Mouse (Mus musculus) forebrain, embryonic 11.5 days (tissue): ENCODE measurements around the gene Polr2c. TPM values are rescaled to one million over a fixed set of nuclear protein-coding genes. Genes with fewer than 3 reads are reported as not detected.

Experiments
- ATAC-seq: fragments of 200-750 bp; cut with Nextera tagmentation; replicated peaks from 2 replicates; pipeline ENCODE4 v1.8.0; 2017; ENCODE audit warnings: moderate TSS enrichment; ENCODE audit not compliant: low FRiP score
- DNase-seq: peaks from one replicate; pipeline ENCODE4 v3.0.0-alpha.2; 2017; ENCODE audit warnings: low spot score
- H3K27ac ChIP-seq: fragments of 300-500 bp; sonication (generic); 2 replicates; pipeline ENCODE4 v1.5.1; 2014; ENCODE audit warnings: low read depth, low read length
- H3K27me3 ChIP-seq: fragments of 300-500 bp; sonication (generic); 2 replicates; pipeline ENCODE4 v1.6.1; 2014; ENCODE audit warnings: mild to moderate bottlenecking, low read length, mixed read lengths; ENCODE audit not compliant: control insufficient read depth, insufficient read depth
- H3K36me3 ChIP-seq: fragments of 300-500 bp; sonication (generic); 2 replicates; pipeline ENCODE4 v1.6.1; 2014; ENCODE audit warnings: mild to moderate bottlenecking, low read length, moderate library complexity, mixed read lengths; ENCODE audit not compliant: control insufficient read depth, insufficient read depth
- H3K4me1 ChIP-seq: fragments of 300-500 bp; sonication (generic); replicated peaks from 2 replicates; pipeline ENCODE4 v1.6.1; 2014; ENCODE audit warnings: low read length, mixed read lengths; ENCODE audit not compliant: control insufficient read depth, insufficient read depth
- H3K4me2 ChIP-seq: fragments of 300-500 bp; sonication (generic); 2 replicates; pipeline ENCODE4 v1.6.1; 2014; ENCODE audit warnings: low read depth, mild to moderate bottlenecking, low read length, moderate library complexity, mixed read lengths; ENCODE audit not compliant: severe bottlenecking
- H3K4me3 ChIP-seq: fragments of 300-500 bp; sonication (generic); 2 replicates; pipeline ENCODE4 v1.5.1; 2014; ENCODE audit warnings: low read depth, low read length
- H3K9ac ChIP-seq: fragments of 300-500 bp; sonication (generic); 2 replicates; pipeline ENCODE4 v1.6.1; 2014; ENCODE audit warnings: low read length
- H3K9me3 ChIP-seq: fragments of 300-500 bp; sonication (generic); 2 replicates; pipeline ENCODE4 v1.6.1; 2016; ENCODE audit warnings: low read length, mixed read lengths; ENCODE audit not compliant: control insufficient read depth
- WGBS: fragments of 180-500 bp; shearing (Covaris S2); extraction: QIAGEN DNeasy Blood & Tissue Kit; methylation state at CpG from one replicate; pipeline ENCODE4 v1.1.7; 2014; 5-methylcytosine and 5-hydroxymethylcytosine counted together
- polyA plus RNA-seq: library from polyadenylated mRNA; unstranded; fragments of >200 nt; fragmentation: Nextera tagmentation; extraction: Ambion mirVana; gene quantifications from 2 replicates; pipeline ENCODE4 v1.2.1, GENCODE M21; 2014

Gene Polr2c
- polyA plus RNA-seq, 1 experiment from 2014 or later = 156 TPM

GRCm38 (mm10) chr8:94904450-94905175 lies 47.4 kb downstream of the Polr2c start:
- no peak for ATAC-seq

GRCm38 (mm10) chr8:94907591-94908300 lies 50.5 kb downstream of the Polr2c start:
- no peak overlapping the region for H3K9ac ChIP-seq
- WGBS = 92% methylated on average over 18 of the region's 18 CpGs
- no peak overlapping the region for H3K27ac ChIP-seq
- no peak for DNase-seq
- no peak overlapping the region for H3K4me2 ChIP-seq
- H3K9me3 ChIP-seq = no peaks in the 10 kb centered on the region
- H3K36me3 ChIP-seq = no peaks in the 10 kb centered on the region
- H3K4me3 ChIP-seq = no peak overlapping the region
- 0 out of 2 replicates have a peak, but pooled peaks cover under 1% of the 10 kb centered on the region for H3K4me1 ChIP-seq
- no peak for ATAC-seq
- peaks cover 8% of the 10 kb centered on the region for H3K27me3 ChIP-seq

More at GRCm38 (mm10) chr8:94904450-94905175, 47.4 kb downstream of the Polr2c start:
- peaks cover 5% of the 10 kb centered on the region; the same call in 1 of the 2 replicates for H3K4me1 ChIP-seq
- H3K36me3 ChIP-seq = no peaks in the 10 kb centered on the region
- H3K4me3 ChIP-seq = no peak overlapping the region
- no peak for DNase-seq
- H3K9ac ChIP-seq = no peak overlapping the region
- 84% methylated on average over 12 of the region's 12 CpGs for WGBS
- no peak overlapping the region for H3K4me2 ChIP-seq
- no peak overlapping the region for H3K27ac ChIP-seq
- no peaks in the 10 kb centered on the region for H3K27me3 ChIP-seq
- no peaks in the 10 kb centered on the region for H3K9me3 ChIP-seq

- no peak overlapping the region for H3K9ac ChIP-seq
- peaks cover 8% of the 10 kb centered on the region; the same call in 1 of the 2 replicates for H3K4me1 ChIP-seq
- H3K27me3 ChIP-seq = peaks cover 19% of the 10 kb centered on the region
- H3K4me2 ChIP-seq = no peak overlapping the region
- WGBS = 13% methylated on average over 4 of the region's 4 CpGs
- H3K27ac ChIP-seq = no peak overlapping the region
- H3K9me3 ChIP-seq = no peaks in the 10 kb centered on the region
- no peak overlapping the region for H3K4me3 ChIP-seq
- ATAC-seq = no peak
- DNase-seq = peak; percentile 88
- H3K36me3 ChIP-seq = no peaks in the 10 kb centered on the region
Measured at GRCm38 (mm10) chr8:94908847-94909246, 51.6 kb downstream of the Polr2c start.

- no peaks in the 10 kb centered on the region for H3K36me3 ChIP-seq
- peaks cover 12% of the 10 kb centered on the region; the same call in 1 of the 2 replicates for H3K4me1 ChIP-seq
- H3K27me3 ChIP-seq = peaks cover 24% of the 10 kb centered on the region
- DNase-seq (peak; percentile 91), ATAC-seq (peak; percentile 55)
- peak overlapping the region; percentile 45 for H3K9ac ChIP-seq
- H3K9me3 ChIP-seq = no peaks in the 10 kb centered on the region
- peak overlapping the region; percentile 42 for H3K4me3 ChIP-seq
- 5% methylated on average over 77 of the region's 77 CpGs for WGBS
- no peak overlapping the region for H3K27ac ChIP-seq
- H3K4me2 ChIP-seq = peak overlapping the region; percentile 76
Measured at GRCm38 (mm10) chr8:94913061-94913660, 55.9 kb downstream of the Polr2c start.

GRCm38 (mm10) chr8:94914256-94914655 lies 57.0 kb downstream of the Polr2c start:
- no peak overlapping the region for H3K4me3 ChIP-seq

GRCm38 (mm10) chr8:94914701-94915101 lies 57.5 kb downstream of the Polr2c start:
- Histone ChIP-seq H3K9me3 (no peaks in the 10 kb centered on the region), H3K4me3 (no peak overlapping the region), H3K27ac (no peak overlapping the region), H3K4me1 (peaks cover 12% of the 10 kb centered on the region; the same call in 1 of the 2 replicates), H3K4me2 (no peak overlapping the region), H3K36me3 (no peaks in the 10 kb centered on the region), H3K27me3 (peaks cover 24% of the 10 kb centered on the region), H3K9ac (no peak overlapping the region)
- ATAC-seq (no peak), DNase-seq (no peak)
- WGBS = 82% methylated on average over 3 of the region's 3 CpGs

More at GRCm38 (mm10) chr8:94914256-94914655, 57.0 kb downstream of the Polr2c start:
- Histone ChIP-seq H3K27ac (no peak overlapping the region), H3K4me2 (no peak overlapping the region), H3K9ac (no peak overlapping the region), H3K36me3 (no peaks in the 10 kb centered on the region), H3K27me3 (peaks cover 24% of the 10 kb centered on the region), H3K4me1 (peaks cover 12% of the 10 kb centered on the region; the same call in 1 of the 2 replicates), H3K9me3 (no peaks in the 10 kb centered on the region)
- DNase-seq = no peak
- no peak for ATAC-seq
- WGBS = 88% methylated on average over 6 of the region's 6 CpGs

- peak overlapping the region; percentile 35; the same call in 1 of the 2 replicates for H3K9ac ChIP-seq
- peaks cover 24% of the 10 kb centered on the region for H3K27me3 ChIP-seq
- H3K4me2 ChIP-seq = peak overlapping the region; percentile 94
- no peaks in the 10 kb centered on the region for H3K36me3 ChIP-seq
- ATAC-seq (no peak), DNase-seq (peak; percentile 54)
- peak overlapping the region; percentile 71 for H3K4me3 ChIP-seq
- H3K9me3 ChIP-seq = no peaks in the 10 kb centered on the region
- H3K4me1 ChIP-seq = peaks cover 12% of the 10 kb centered on the region; the same call in 1 of the 2 replicates
- H3K27ac ChIP-seq = no peak overlapping the region
- 38% methylated on average over 9 of the region's 9 CpGs for WGBS
Measured at GRCm38 (mm10) chr8:94916311-94916959, 59.2 kb downstream of the Polr2c start.

GRCm38 (mm10) chr8:94916960-94917324 lies 59.7 kb downstream of the Polr2c start:
- H3K4me1 ChIP-seq = peaks cover 12% of the 10 kb centered on the region; the same call in 1 of the 2 replicates
- ATAC-seq (no peak), DNase-seq (no peak)
- H3K36me3 ChIP-seq = no peaks in the 10 kb centered on the region
- H3K9me3 ChIP-seq = no peaks in the 10 kb centered on the region
- peaks cover 24% of the 10 kb centered on the region for H3K27me3 ChIP-seq
- H3K27ac ChIP-seq = no peak overlapping the region
- 6% methylated on average over 10 of the region's 10 CpGs for WGBS
- peak overlapping the region; percentile 94 for H3K4me2 ChIP-seq
- peak overlapping the region; percentile 71 for H3K4me3 ChIP-seq
- peak overlapping the region; percentile 86 for H3K9ac ChIP-seq
